Mouse (Mus musculus) kidney, postnatal 25 days (tissue): ENCODE data around the gene Eps8.
A peak's percentile ranks its signal among the peaks of the same experiment; 100 is the strongest.

Experiments
- DNase-seq, 2 experiments: peaks; one replicate each; pipeline ENCODE4 v3.0.0; 2021; ENCODE audit warnings: mixed read lengths in 2 of 2

Eps8 gene

DNA sequence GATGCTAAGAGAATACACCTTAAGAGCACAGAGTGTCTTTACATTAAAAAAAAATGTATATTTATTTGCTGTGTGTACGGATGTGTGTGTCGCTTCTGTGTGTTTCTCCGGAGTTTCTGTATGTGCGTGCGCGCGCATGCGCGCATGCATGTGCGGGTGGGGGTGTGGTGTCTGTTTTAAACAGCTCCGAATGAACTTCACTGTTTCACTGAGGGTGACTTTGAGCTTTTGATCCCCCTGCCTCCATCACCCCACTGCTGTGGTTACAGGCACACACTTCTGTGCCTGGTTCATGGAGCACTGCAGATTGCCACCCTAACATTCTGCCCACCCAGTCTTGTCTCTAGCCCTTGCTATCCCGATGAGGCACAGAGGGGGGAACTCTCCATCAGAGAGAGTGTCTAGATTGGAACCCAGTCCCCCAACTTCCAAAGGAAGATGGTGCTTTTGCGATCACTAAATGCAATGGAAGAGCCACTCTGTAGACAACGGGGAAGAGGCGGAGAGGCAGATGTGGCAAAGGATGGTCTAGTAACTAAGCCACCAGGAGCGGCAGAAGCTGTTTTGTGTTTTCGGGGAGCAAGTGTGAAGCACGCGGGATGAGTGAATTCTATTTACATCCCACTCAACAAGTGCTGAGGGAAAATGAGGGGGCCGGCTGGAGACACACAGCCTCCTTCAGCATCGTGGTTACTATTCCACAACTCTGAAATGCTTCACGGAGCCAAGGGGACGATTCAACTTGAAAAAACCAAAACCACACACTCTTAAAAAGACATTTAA is 7.1 kb upstream of the Eps8 start:
- DNase-seq: no peak

DNA sequence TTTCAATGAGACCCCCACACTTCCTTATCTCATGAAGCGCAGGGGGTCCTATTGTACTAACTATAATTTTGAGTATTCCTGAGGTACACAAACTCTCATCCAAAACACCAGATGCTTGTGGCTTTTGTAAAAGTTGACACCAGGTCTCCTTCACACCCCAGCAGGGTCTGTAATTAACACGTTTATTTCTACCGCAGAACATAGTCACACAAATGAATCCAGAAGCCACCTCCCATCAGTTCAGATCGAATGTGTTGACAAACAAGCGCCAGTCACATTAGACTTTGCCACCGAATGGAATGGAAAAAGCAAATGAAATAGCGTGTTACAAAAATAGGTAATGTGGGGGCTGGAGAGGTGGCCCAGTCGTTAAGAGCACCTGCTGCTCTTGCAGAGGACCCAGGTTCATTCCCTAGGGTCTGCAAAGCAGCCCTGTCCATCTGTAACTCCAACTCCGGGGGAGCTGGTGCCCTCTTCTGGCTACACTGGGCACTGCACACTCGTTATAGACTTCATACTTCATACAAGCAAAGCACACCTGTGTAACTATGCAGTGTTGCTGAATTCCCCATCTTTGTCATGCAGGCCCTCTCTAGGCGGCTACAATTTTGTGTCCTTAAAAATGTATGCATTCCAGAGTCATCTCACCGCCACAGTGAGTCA is 3.9 kb upstream of the Eps8 start:
- peak; percentile 40 to 45 for DNase-seq

DNA sequence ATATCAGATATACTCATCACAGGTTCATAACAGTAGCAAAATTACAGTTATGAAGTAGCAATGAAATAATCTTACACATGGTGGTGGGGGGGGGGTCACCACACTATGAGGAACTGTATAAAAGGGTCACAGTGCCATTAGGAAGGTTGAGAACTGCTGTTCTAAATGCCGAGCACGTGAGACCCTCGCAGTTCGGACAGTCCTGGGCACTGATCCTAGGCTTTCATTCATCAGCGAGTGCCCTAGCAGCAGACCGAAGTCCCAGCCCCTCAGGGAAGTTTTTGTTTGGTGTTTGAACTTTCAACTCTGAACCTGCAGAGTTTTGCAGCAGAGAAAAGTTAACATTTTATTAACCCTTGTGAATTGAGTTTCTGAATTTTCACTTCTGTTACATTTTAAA is 2.5 kb upstream of the Eps8 start:
- DNase-seq: no peak

DNA sequence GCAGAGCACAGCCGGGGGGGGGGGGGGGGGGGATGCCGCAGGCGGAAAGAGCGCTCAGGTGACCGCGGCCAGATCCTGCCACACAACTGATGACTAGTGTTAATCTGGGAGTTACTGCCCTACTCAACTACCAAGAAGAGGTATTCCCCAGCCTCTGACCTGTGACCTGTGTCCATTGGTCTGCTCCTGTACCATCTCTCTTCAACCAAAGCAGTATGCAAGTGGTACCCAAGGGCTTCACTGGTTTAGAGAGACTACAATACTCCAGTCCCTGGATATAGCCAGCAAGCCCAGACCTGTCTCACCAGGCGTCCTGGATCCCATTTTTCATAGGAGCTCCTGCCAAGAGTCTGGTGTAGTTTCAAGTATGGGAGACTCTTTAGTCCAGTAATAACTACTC is 5.1 kb downstream of the Eps8 start:
- no peak for DNase-seq

DNA sequence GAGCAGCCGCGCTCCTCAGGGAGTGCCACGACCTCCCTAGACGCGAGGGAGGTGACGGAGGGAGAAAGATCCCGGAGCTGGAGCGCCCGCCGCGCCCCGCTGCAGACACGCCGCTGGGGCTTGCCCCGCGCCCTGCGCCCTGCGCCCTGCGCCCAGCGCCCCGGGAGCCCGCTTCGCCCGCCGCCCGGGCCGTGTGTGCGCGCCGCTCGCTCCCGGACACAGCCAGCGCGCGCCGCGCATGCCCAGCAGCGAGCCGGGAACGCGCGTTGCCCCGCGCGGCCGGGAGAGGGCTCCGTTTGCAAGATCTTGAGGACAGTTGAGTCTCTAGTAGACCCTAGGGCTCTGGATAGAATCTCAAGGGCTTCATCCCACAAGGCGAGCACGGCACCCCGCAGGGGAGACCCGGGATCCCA is 5.6 kb downstream of the Eps8 start:
- peak; percentile 78 to 89 for DNase-seq

DNA sequence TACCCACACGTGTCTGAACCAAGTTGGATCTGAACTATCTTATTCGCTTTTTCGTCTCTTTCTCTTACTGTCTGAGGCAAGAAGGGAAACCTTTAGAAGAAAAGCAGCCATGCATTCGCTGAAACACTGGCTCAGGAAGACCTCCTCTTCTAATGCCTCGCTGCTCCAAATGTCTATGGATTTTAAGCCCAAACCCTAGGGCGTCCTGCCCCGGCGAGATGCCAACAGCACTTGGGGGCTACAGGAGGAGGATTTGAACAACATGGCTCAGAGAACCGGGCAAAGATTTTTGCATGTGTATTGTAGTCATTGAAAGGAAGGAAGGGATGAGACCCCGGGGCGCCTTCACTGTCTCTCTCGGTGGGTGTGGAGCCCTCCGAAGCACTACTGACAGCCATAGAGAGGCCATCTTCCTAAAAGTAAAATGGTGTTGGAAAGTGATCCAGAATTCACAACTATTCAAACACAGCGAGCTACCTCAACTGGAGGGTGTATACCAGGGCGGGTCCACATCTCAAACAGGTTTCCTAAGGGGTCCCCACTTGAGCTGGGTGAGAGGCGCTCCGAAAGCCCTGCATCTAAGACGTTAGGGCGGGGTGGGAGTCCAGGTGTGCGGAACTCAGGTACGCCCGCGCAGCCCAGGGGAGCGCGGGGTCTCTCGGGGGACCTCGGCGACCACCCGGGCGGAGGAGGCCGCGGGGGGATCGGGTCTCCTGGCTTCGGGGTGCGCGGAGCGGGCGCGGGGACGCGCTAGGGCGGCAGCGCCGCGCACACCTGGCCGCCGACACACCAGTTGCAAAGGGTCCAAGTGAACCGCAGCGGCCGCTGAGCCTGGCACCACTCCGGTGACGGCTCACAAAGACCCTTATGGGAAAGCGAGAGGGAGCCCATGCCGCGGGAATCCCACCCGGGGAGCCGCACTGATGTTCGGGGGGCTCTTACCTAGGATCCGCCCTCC is 6.3 kb downstream of the Eps8 start:
- peak in 1 of 2 experiments; percentile 39 for DNase-seq

DNA sequence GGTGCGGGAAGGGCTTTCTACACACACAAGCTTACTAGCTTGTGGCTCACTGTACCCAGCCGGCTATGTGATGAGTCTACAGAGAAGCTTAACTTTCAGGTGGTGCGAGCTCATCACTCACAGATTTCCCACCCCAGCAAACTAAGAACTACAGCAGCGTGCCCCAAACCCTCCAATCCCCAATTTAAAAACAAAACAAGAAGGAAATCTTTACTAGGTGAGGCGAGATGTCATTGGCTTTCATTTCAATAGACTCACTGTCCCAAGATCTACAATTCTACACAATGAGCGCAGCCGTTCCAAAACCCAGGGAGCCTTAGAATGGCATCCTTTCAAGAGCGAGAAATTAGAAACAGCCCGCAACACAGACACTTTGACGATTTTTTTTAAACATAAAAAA is 7.0 kb downstream of the Eps8 start:
- no peak for DNase-seq

DNA sequence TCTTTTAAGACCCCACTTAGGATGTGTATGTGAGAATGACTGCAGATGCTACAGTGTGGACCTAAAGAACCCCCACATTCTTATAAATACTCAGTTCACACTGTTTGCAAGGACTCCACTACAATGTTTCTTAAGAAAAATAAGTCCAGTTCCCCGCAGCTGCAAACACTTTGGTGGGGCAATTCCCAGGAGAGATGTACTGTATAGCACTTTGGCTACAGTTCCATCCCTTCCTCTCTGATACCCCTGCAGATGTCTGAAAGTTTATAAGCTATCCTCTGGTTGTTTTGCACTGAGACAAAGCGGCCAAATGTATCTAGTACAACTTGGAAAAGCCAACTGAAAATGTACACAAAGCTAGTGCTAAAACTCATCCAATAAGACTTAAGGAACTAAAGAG is 8.0 kb downstream of the Eps8 start:
- DNase-seq: no peak

DNA sequence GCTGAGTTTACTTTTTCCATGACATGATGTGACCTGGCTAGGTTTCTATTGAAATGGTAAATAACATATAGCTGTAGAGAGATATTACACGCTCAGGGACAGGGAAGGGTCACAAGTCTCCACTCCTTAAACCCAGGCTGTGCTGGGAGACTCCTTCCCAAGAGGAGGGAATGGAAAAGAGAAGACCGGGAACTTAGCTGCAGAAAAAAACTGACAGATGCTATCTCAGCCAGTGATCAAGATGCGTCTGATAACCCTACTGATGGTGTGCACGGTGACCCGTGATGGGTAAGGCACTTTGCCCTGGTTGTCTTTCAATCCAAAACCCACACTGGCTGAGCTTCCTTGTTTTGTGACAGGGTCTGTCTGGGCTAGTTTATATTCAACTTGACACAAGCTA is 9.8 kb downstream of the Eps8 start:
- DNase-seq: no peak

DNA sequence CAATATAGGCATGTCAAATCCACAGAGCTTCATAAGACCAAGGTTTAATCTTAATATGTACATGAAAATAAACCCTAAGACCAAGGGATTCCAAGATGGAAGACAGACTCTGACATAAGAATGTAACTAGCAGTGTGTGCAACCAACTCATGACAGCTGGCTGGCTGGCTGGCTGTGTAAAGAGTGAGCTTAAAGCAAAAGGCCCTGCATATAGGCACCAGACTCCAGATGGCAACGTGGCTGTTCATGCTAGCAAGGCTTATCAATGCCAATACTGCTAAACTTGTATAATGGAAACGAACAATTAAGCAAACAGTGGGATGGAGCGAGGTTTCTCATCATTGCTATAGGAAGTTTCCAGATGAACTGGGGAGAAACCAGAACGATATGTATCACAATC is 10.9 kb downstream of the Eps8 start:
- no peak for DNase-seq

DNA sequence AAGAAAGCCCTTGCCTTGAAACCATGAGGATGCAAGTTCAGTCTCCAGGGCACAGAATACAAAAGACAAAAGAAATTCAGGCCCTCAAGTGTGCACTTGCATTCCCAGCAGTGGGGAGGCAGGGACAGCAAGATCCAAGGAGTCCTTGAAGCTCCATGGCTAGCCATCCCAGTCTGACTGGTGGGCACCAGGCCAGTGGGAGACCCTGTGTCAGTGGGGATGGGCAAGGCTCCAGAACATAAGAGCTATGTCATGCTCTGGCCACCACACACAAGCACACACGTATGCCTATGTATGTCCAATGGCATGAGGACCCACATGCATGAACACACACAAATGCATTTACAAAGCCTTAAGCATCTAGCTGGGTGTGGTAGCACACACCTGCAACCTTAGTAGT is 13.0 kb downstream of the Eps8 start:
- DNase-seq: no peak

DNA sequence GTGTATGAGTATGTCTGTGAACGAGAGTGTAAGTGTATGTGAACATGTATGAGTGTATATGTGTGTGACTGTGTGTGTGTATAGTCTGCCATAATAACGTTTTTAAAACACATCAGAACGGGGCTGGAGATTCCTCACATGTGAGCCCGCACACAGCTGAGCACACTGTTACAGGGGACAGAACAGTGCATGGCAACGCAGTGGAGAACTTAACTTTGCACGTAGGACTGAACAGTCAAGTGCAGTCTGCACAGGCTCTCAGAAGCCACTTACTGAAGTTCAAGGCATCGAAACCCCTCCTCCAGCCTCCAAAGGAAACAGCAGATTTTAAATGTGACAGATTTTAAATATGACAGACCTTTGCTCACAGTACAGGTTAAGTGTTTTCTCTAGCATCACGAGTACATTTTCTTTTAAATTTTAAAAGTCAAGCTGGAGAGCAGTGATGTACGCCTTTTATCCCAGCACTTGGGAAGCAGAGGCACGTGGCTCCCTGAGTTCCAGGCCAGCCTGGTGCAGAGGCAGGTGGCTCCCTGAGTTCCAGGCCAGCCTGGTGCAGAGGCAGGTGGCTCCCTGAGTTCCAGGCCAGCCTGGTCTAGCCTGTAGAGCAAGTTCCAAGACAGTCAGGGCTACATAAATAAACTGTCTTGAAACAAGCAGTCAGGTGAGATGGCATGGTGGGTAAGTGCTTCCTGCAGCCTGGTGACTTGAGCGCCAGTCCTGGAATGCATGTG is 15.7 kb downstream of the Eps8 start:
- DNase-seq: no peak

DNA sequence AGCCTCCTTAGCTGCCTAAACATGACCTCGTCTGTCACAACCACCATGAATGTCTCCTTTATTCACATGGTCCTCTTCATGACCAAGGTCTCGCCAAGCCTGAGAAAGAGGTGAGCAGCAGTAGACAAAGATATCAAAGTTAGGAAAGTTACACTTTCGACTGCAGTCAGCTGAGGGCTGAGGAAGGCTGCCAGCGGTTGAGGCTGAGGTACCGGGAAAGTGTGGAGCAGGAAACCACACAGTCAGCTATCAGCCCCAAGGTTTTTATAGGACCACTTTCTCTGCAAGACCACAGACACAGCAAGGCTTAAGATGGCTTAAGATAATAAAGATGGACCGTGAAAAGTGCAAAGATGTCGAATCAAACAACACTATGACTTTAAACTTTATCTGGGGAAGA is 17.2 kb downstream of the Eps8 start:
- no peak for DNase-seq

DNA sequence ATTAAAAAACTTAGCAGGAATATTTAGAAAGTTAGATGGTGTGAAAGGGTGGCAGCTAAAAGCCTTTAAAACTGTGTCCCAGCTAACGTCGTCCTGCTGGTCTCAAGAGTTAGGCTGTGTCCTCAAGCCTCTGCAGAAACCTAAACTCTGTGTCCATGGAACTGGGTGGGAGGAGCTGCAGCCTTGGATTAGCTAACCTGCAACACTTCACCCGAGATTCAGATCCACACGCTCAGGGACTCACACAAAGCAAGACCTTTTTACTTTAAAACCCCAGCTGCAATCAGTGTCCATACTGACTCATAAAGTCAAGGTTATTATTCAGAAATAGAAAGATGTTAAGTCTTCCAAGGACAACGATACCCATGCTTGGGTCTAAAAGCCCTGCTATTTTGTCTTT is 18.5 kb downstream of the Eps8 start:
- no peak for DNase-seq

DNA sequence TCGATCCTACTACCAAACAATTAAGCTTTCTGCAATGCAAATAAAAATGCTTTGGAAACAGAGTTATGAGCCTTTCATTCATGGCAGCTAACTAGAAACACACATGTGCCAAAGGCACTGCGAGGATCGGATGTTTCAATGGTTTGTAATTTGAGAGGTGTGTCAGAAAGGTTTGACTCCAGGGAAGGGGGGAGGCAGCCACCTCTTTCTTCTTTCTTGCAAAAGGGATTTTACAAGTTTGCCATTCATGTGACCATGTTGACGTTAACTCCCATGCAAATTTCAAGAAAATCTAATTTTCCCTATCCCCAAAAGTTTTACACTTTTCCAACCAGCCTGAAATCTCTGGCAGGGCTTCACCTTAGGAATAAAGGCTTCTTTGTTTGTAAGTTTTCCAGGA is 21.1 kb downstream of the Eps8 start:
- no peak for DNase-seq

DNA sequence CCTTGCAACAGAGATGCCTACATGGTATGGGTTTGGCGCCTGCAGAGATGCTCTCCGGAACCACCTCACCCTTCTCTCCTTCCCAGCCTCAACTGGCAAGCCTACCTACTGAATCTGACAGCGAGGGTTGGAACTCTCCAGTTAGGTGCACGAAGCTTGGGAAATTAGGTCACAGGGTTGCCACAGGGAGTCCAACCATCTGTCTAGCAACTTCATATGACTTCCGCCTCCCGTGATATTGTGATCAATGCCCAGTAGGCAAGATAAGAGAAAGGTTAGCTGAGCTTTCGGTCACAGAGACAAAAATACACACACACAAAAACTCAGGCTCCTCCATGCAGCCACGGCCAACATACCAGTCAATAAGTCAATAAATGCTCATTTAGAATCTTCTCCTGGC is 21.6 kb downstream of the Eps8 start:
- no peak for DNase-seq

DNA sequence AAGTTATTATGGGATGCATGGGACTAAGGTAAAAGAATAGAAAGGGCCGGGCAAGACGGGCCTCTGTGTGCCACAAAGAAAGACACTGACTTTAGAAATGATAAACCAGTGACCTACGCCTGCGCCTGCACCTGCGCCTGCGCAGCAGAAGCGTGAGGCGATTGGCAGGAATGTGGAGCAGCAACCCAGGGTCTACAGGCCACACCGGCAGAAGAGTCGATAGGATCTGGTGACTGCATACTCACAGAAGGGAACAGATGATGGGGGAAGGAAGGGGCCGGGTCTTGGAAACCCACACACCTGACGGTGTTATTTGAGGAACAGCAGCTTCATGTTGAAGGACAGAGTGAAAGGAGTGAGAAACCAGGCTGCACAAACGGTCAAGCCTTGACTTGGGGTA is 24.3 kb downstream of the Eps8 start:
- DNase-seq: no peak

DNA sequence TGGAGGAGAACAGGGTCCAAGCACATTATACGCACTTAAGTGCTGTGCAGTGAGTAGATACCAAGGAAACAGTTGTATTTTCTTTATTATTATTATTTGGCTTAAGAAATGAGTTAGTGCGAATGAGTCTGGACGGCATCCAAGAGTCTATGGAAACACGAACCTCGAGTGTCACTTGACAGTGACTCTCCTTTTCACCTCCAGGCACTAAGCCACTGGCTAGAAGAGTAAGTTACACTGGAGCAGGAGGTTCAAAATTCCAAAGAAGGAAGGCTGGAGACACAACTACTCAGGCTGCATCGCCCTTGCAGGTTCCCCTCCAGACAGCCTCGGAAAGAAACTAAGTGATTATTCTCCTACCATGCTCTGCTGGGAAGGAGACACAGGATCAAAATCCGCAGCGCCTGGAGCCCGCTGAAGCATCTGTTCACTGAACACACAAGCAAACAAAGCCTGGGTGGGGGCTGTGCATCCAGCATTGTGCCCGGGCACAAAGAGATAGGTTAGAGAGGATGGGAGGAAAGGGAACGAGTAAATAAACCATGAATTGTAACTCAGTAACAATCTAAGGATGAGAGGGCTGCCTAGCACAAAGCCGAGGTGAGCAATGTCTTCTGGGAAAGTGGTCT is 25.0 kb downstream of the Eps8 start:
- DNase-seq: no peak

DNA sequence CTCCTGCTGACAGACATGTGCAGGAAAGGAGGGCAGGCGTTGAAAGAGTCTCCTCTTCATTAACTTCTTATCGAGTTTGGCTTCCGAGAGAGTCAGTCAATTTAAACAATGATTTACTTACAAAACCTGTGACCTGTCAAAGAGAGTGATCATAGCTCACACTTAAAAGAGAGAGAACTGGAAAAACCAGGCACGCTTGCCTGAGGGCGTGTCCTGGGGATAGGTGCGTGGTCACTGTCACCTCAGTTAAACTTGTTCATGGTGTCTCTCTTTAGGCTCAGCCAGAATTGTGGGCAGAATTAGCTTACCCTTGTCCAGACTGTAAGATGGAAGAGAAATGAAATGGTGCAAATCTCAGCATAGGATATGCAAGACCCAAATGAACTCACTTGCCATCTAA is 26.0 kb downstream of the Eps8 start:
- DNase-seq: no peak

DNA sequence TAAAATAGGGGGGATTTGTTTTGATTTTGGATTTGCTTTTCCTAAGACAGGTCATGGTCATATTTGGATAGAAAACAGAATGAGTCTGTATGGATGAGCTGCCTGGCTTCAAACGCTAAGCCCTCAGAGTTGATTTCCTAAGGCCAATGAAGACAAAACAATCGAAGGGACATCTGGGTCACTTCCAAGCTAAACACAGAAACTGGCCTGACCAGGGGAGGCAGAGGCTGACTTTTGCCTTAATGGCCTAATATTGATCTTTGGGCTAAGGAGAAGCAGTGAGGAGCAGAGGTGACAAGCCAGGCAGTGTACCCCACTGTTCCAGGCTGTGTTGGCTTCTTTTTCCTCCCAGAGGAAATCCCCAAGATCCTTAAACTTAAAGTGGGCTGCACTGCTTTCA is 33.7 kb downstream of the Eps8 start:
- no peak for DNase-seq

DNA sequence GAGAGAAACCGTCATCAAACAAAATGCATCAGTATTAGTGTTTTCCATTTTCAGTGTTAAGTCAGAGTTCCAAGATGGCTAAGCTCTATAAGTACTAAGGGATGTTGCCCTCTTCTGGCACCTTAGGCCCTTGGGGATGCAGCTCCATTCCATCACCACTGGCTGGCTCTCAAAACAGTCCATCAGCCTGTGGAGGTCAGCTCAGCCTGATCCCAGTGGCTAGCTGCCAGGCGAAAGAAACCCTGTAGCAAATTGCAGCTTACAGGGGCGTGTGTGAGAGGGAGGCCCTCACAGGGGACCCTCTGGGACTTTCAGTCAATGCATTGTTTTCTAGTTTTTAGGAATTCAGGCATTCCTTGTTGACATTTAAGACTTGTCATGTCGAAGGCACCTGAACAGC is 40.8 kb downstream of the Eps8 start:
- peak; percentile 45 to 47 for DNase-seq

DNA sequence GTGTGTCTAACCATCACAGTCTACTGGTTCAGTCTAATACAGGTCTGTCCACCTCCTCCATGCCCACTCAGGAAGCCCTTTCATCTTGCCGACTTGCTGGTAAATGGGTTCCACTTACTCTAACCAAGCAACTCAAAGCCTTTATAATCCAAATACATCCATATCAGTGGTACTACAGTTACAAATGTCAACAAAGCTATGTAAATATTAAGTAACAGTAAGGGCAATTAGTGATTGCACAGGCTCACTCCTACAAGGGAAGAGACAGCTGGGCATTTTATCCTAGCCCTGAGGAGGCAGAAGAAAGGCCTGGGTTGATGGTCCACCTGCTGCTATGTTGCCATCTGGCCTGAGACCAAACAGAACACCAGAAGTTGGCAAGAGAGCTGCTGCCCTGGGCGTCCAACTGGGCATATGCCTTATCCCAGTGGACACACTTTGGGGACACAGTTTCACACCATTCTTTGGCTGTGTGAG is 42.6 kb downstream of the Eps8 start:
- DNase-seq: peak; percentile 30 to 55
